Mouse (Mus musculus): ENCODE data around the gene Xkr7.

Gene Xkr7

GRCm38 (mm10) chr2:153074651-153075050 lies 43.0 kb downstream of the Xkr7 start:
- no peak for DNase-seq

DNA sequence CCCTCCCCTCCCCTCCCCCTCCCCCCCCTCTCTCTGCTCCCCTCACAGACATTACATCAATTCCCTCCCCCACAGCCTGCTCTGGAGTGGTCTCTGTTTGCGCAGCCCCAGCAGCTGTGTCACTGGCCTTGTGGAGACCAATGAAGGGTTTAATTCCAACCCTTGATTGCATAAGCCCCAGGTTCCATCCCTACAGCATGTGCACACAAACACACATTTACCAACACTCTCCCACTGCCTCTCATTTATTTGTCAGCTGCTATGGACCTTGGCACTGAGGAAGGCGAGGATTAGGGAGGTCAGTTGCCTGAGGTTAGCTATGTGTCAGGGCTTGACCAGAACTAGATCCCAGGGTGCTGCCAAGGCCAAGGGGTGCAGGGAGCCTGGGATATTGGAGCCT lies 44.3 kb downstream of the Xkr7 start:
- DNase-seq = no peak

DNA sequence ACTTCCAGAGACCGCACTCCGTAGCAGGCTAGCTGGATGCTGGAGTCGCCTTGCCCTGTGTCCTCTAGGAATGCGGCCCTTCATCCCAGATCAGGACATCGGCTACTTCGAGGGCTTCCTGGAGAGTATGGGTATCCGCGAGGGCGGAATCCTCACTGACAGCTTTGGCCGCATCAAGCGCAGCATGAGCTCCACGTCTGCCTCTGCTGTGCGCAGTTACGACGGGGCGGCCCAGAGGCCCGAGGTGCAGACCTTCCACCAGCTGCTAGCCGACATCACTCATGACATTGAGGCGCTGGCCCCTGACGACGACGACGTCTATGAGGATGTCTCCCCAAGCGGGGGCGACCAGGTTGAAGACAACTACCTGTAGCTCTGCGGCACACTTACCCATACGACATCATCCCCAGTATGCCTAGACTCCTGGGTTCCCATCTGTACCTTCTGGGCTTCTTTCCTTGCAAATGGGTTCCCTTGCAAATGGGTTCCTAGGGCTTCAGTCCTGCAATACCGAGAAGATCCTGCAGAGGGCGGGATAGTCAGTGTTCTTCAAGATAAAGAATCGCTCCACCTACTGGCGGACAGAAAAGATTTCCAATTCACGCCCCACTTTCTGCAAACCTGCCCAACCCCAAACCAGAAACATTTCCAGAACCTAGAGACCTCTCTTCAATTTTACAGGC lies 49.3 kb downstream of the Xkr7 start:
- peak; percentile 83 for DNase-seq

DNA sequence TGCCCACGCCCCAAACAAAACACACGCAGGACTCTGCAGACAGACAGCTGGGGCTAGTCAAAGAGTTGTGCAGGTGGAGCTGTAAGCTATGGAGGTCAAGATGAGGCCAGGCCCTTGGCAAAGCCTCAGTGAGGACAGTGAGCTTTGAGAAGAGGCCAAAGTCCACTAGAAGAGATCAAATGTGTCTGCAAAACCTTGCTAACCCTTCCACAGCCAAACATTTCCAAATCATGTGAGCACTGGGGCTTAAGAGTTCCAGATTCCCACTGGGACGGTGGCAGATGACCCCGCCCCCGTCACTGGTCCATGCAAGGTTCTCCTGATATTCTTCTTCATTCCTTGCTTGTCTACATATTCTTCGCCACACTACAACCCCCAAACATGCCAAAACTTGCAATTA lies 50.2 kb downstream of the Xkr7 start:
- DNase-seq = no peak

GRCm38 (mm10) chr2:153083275-153083674 lies 51.6 kb downstream of the Xkr7 start:
- DNase-seq = no peak

GRCm38 (mm10) chr2:153083824-153084223 lies 52.2 kb downstream of the Xkr7 start:
- DNase-seq = no peak

- no peak for DNase-seq
These were observed 52.8 kb downstream of the Xkr7 start for GRCm38 (mm10) chr2:153084261-153084976.

- no peak for DNase-seq
These were observed 53.9 kb downstream of the Xkr7 start for GRCm38 (mm10) chr2:153085556-153085955.

DNA sequence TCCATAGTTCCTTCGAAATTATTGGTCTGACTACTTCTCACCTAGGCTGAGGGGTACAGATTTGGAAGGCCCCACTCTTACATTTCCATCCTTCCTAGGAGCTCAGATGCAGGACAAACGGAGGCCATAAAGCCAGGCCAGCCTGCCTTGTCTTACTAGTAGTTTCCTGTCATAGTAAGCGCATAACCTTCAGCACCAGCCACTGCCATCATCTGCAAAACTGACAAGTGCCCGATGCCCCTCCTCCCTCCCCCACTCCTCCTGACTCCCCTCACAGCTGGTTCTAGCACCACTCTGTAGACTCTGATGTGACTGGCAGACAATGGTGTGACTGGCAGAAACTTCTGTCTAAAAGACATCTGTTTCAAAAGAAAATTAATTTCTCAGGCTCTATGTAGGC lies 54.5 kb downstream of the Xkr7 start:
- no peak for DNase-seq

DNA sequence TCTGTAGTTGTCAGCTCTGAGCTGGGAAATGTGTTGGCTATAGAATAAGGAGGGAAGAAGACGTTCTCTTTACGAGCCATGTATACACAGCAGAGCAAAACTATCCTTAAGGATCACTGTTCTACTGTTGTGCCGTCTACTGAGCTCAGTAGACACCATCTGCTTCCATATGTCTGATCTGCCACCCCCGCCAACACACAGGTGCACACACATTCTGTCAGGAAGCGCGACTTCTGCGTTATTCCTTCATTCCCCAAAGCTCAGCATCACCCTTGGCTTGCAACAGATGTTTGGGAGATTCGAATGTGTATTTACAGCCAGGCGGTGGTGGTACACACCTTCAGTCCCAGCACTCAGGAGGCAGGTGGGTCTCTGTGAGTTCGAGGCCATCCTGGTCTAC lies 55.4 kb downstream of the Xkr7 start:
- no peak for DNase-seq

DNA sequence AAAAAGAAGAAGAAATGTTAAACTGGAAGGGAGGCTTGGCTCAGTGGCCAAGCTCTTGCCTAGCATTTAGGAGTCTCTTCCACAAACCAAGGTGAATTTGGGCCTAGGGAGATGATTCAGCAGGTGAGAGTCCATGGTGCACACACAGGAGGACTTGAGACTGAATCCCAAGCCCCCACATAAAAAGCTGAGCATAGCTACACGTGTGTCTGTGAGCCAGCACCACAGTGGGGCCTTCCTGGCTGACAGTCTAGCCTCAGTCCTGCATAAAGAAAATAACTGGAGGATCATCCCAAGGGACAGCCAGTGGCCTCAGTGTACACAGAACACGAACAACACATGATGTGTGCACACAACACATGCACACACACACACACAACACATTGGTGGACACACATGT lies 57.7 kb downstream of the Xkr7 start:
- no peak for DNase-seq

GRCm38 (mm10) chr2:153090551-153091165 lies 59.0 kb downstream of the Xkr7 start:
- DNase-seq = peak; percentile 48
